Comparison of ENCODE assay signal across 25 mouse cellular contexts in genomic region chr4:99394244-99394643, GRCm38 (mm10).
"Had no signal": no experiment of that assay in that cellular context is flagged by ENCODE, and none has a peak within 500 bp of the region (broad histone marks: within the 10 kb centered on the region; RNA-seq: fewer than 3 reads in every experiment).

No protein-coding gene starts in this region.

- ATAC-seq: hindbrain, embryonic 16.5 days; inflammation-experienced regulatory T-cells, adult 6 months; intestine, embryonic 15.5 days; intestine, postnatal 0 days had no signal

- H3K36me3 ChIP-seq: heart, embryonic 13.5 days; heart, embryonic 15.5 days; hindbrain, embryonic 10.5 days; hindbrain, embryonic 12.5 days; intestine, embryonic 15.5 days; limb, embryonic 10.5 days; limb, embryonic 12.5 days had no signal

- H3K4me3 ChIP-seq: gastrocnemius, adult 2 months; heart, adult 2 months; heart, embryonic 13.5 days; heart, embryonic 15.5 days; hindbrain, embryonic 10.5 days; hindbrain, embryonic 12.5 days; intestine, embryonic 15.5 days; layer of hippocampus, adult 2 months; left cerebral cortex, adult 2 months; limb, embryonic 10.5 days; limb, embryonic 12.5 days had no signal

- H3K27ac ChIP-seq: gastrocnemius, adult 2 months; heart, adult 2 months; heart, embryonic 13.5 days; heart, embryonic 15.5 days; hindbrain, embryonic 10.5 days; hindbrain, embryonic 12.5 days; hindbrain, embryonic 14.5 days; intestine, embryonic 15.5 days; layer of hippocampus, adult 2 months; left cerebral cortex, adult 2 months; limb, embryonic 10.5 days; limb, embryonic 12.5 days had no signal

- H3K9me3 ChIP-seq: heart, embryonic 13.5 days; heart, embryonic 15.5 days; hindbrain, embryonic 10.5 days; hindbrain, embryonic 12.5 days; intestine, embryonic 15.5 days; limb, embryonic 10.5 days; limb, embryonic 12.5 days had no signal

- H3K9ac ChIP-seq: heart, embryonic 13.5 days; heart, embryonic 15.5 days; hindbrain, embryonic 12.5 days; hindbrain, embryonic 14.5 days; intestine, embryonic 15.5 days; limb, embryonic 12.5 days had no signal

- H3K4me1 ChIP-seq: heart, embryonic 13.5 days; heart, embryonic 15.5 days; hindbrain, embryonic 10.5 days; hindbrain, embryonic 12.5 days; intestine, embryonic 15.5 days; limb, embryonic 10.5 days; limb, embryonic 12.5 days had no signal

- DNase-seq: gastrocnemius, adult 2 months; gastrocnemius, postnatal 10 days; gastrocnemius, postnatal 25 days; heart, adult 2 months; heart, postnatal 14 days; heart, postnatal 4 days; kidney, adult 18-20 months; kidney, adult 8-10 months; kidney, postnatal 10 days; kidney, postnatal 25 days; kidney, postnatal 4 days; liver had no signal

- H3K4me2 ChIP-seq: heart, embryonic 13.5 days; heart, embryonic 15.5 days; hindbrain, embryonic 12.5 days; hindbrain, embryonic 14.5 days; intestine, embryonic 15.5 days; limb, embryonic 12.5 days had no signal

- H3K27me3 ChIP-seq: heart, embryonic 13.5 days; heart, embryonic 15.5 days; intestine, embryonic 15.5 days; limb, embryonic 12.5 days had no signal
